Mouse (Mus musculus): ENCODE data around the gene Rprd2.

GRCm38 (mm10) chr3:95754345-95755206 is 64.1 kb downstream of the Rprd2 start:
- TF ChIP-seq CTCF (IDR thresholded peaks at IDR 0.05) (no peak), EP300 (IDR thresholded peaks at IDR 0.05; ENCODE audit: insufficient read depth, low read depth, low read length) (peak; percentile 45; the same call in 1 of the 2 replicates), POLR2A (IDR thresholded peaks at IDR 0.05; ENCODE audit: insufficient read depth, low read depth, low read length) (peak; percentile 65)

All from heart, adult 2 months (tissue).